Mouse (Mus musculus) liver, adult 2 months (tissue): ENCODE results near the gene Wfdc3. TPM values are rescaled to one million over a fixed set of nuclear protein-coding genes. Genes with fewer than 3 reads are reported as not detected.

Experiments
- DNase-seq: peaks from one replicate; pipeline ENCODE4 v3.0.0-alpha.2; 2011; ENCODE audit warnings: low read depth, low spot score; ENCODE audit errors: extremely low read depth
- H3K27ac ChIP-seq: fragments of 200-500 bp; replicated peaks from 2 replicates; pipeline ENCODE4 v1.5.1; 2012; ENCODE audit warnings: low read depth, mild to moderate bottlenecking, control low read depth, inconsistent platforms, low read length; ENCODE audit not compliant: insufficient read depth
- H3K27me3 ChIP-seq: fragments of 200-500 bp; 2 replicates; pipeline ENCODE4 v1.6.1; 2012; ENCODE audit warnings: mild to moderate bottlenecking, moderate library complexity, low read length, inconsistent platforms; ENCODE audit not compliant: control insufficient read depth, insufficient read depth
- H3K36me3 ChIP-seq: fragments of 200-500 bp; 2 replicates; pipeline ENCODE4 v1.6.1; 2012; ENCODE audit warnings: low read length, inconsistent platforms; ENCODE audit not compliant: control insufficient read depth, insufficient read depth
- H3K4me1 ChIP-seq: fragments of 200-500 bp; 2 replicates; pipeline ENCODE4 v1.6.1; 2011; ENCODE audit warnings: low read length; ENCODE audit not compliant: control insufficient read depth, insufficient read depth
- H3K4me3 ChIP-seq: fragments of 200-500 bp; 2 replicates; pipeline ENCODE4 v1.5.1; 2011; ENCODE audit warnings: low read depth, mild to moderate bottlenecking, control low read depth, low read length, moderate library complexity; ENCODE audit not compliant: insufficient read depth
- H3K79me2 ChIP-seq: fragments of 200-500 bp; 2 replicates; pipeline ENCODE4 v1.6.1; 2012; ENCODE audit warnings: inconsistent platforms, mild to moderate bottlenecking, low read length, moderate library complexity; ENCODE audit not compliant: control insufficient read depth, insufficient read depth
- H3K9ac ChIP-seq: fragments of 200-500 bp; 2 replicates; pipeline ENCODE4 v1.6.1; 2012; ENCODE audit warnings: low read depth, mild to moderate bottlenecking, control low read depth, inconsistent platforms, low read length
- CTCF ChIP-seq: fragments of 200-500 bp; IDR thresholded peaks from 2 replicates; pipeline ENCODE4 v1.5.1; 2011; ENCODE audit warnings: low read depth, low read length, control low read depth
- POLR2A ChIP-seq: fragments of 200-500 bp; IDR thresholded peaks from 2 replicates; pipeline ENCODE4 v1.6.1; 2011; ENCODE audit warnings: low read length, control low read depth; ENCODE audit not compliant: insufficient read depth; ENCODE audit errors: extremely low read depth
- whole genome bisulfite sequencing: fragments of 180-500 bp; shearing (Covaris S2); methylation state at CpG from one replicate; pipeline ENCODE4 v1.1.7; 2018; 5-methylcytosine and 5-hydroxymethylcytosine counted together
- polyA plus RNA-seq: library from polyadenylated mRNA; depleted of rRNA; stranded (reverse); fragments of >200 nt; gene quantifications from 2 replicates; pipeline ENCODE4 v1.2.3, GENCODE M21; 2012
- total RNA-seq: library from RNA; depleted of rRNA; stranded (reverse); fragments of >200 nt; gene quantifications from 2 replicates; pipeline ENCODE4 v1.2.3, GENCODE M21; 2014

Gene Wfdc3
- total and polyA plus RNA-seq, 2 experiments = 0.07 to 0.09 TPM

- Histone ChIP-seq H3K79me2 (no peaks in the 10 kb centered on the region), H3K27ac (no peak overlapping the region), H3K36me3 (peaks cover 3% of the 10 kb centered on the region; the same call in 1 of the 2 replicates), H3K4me1 (no peaks in the 10 kb centered on the region), H3K27me3 (no peaks in the 10 kb centered on the region), H3K9ac (no peak overlapping the region), H3K4me3 (peak overlapping the region; percentile 63; the same call in 1 of the 2 replicates)
- 2% methylated on average over 15 of the region's 15 CpGs for WGBS
- no peak for DNase-seq
- no peak for TF ChIP-seq CTCF
- TF ChIP-seq POLR2A = no peak
Observed at GRCm38 (mm10) chr2:164770279-164770678, 24.5 kb upstream of the Wfdc3 start.

DNA sequence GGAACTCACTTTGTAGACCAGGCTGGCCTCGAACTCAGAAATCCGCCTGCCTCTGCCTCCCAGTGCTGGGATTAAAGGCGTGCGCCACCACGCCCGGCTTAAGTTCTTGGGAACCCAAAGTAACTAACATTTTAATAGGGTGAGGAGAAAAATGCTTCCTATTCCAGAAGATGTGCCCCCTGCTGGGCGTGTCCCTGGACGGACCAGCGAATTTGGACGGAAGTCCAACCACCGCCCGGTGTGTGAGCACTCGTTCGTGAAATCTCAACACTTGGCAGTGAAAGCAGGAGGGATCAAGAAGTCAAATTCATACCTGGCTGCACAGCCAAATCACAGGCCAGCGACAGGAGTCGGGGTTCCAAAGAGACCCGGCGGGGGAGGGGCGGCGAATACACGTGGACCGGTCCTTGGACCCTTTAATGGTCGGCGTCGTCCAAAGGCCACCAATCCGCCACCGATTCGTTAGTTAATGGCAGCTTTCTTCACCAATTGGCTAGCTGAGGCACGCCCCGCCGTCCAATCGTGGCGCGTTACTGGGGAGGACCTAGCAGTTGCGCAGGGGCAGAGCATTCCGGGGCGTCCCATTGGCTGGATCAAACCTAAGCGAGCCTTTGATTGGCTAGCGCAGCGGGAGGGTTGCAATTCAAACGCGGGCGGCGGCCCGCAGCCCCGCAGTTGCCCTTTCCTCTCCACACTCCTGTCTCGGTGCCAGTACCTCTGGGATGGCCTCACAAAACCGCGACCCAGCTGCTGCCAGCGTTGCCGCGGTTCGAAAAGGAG, 23.7 kb upstream of the Wfdc3 start, which contains the start of gene Ube2c:
Gene Ube2c, plus strand, starts transcription at position 641 of the 780 bp plus-strand sequence.
- peak; percentile 93 for DNase-seq
- H3K9ac ChIP-seq = peak within 1 kb of the TSS; percentile 53
- H3K4me3 ChIP-seq = peak within 1 kb of the TSS; percentile 63
- no peak within 1 kb of the TSS; the same call in 1 of the 2 replicates for H3K27ac ChIP-seq
- H3K79me2 ChIP-seq = no peaks in the 10 kb centered on the region
- peaks cover 3% of the 10 kb centered on the region; the same call in 1 of the 2 replicates for H3K36me3 ChIP-seq
- 2% methylated on average over 53 of the region's 53 CpGs for WGBS
- TF ChIP-seq CTCF = peak; percentile 26; the same call in 1 of the 2 replicates
- no peak for TF ChIP-seq POLR2A
- H3K27me3 ChIP-seq = no peaks in the 10 kb centered on the region
- no peaks in the 10 kb centered on the region for H3K4me1 ChIP-seq

- Histone ChIP-seq H3K27me3 (no peaks in the 10 kb centered on the region), H3K27ac (no peak overlapping the region), H3K9ac (no peak overlapping the region), H3K79me2 (no peaks in the 10 kb centered on the region), H3K36me3 (peaks cover 3% of the 10 kb centered on the region; the same call in 1 of the 2 replicates), H3K4me3 (no peak overlapping the region), H3K4me1 (no peaks in the 10 kb centered on the region)
- peak; percentile 29 for DNase-seq
- TF ChIP-seq CTCF (no peak), POLR2A (no peak)
- WGBS = 79% methylated on average over 15 of the region's 15 CpGs
Observed at GRCm38 (mm10) chr2:164767812-164768540, 22.2 kb upstream of the Wfdc3 start.

GRCm38 (mm10) chr2:164765841-164766240, 20.1 kb upstream of the Wfdc3 start:
- no peak overlapping the region for H3K27ac ChIP-seq
- H3K79me2 ChIP-seq = no peaks in the 10 kb centered on the region
- no peak overlapping the region for H3K4me3 ChIP-seq
- no peaks in the 10 kb centered on the region for H3K4me1 ChIP-seq
- H3K36me3 ChIP-seq = peaks cover 7% of the 10 kb centered on the region; the same call in 1 of the 2 replicates
- no peaks in the 10 kb centered on the region for H3K27me3 ChIP-seq
- TF ChIP-seq CTCF (no peak), POLR2A (no peak)
- 91% methylated on average over 3 of the region's 3 CpGs for WGBS
- H3K9ac ChIP-seq = no peak overlapping the region
- DNase-seq = no peak

DNA sequence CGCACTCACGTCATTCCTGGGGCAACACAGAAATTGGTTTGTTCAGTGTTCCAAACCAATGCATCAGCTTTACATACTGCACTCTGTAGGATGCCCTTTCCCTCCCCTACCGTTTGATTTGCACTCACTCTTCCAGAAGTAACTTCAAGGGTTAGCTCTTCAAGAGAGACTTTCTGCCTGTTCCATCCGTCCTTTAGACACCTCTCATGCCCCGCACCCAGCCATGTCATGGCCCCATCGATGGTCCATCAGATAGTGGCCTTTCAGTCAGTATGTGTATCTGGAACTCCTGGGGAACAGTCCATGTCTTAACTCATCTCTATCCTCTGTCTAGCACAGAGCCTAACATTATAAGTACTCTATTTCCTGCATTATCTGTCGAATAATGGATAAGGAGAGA, 16.9 kb upstream of the Wfdc3 start:
- Histone ChIP-seq H3K9ac (no peak overlapping the region), H3K27me3 (no peaks in the 10 kb centered on the region), H3K79me2 (no peaks in the 10 kb centered on the region), H3K27ac (no peak overlapping the region), H3K4me3 (no peak overlapping the region), H3K4me1 (no peaks in the 10 kb centered on the region), H3K36me3 (peaks cover 25% of the 10 kb centered on the region)
- DNase-seq = no peak
- TF ChIP-seq POLR2A (no peak), CTCF (no peak)
- WGBS = 78% methylated on average over 7 of the region's 7 CpGs
